Mouse (Mus musculus) lung, adult 2 months (tissue): ENCODE data around the gene Cst7.

Experiments used
- CTCF ChIP-seq: fragments of 200-500 bp; IDR thresholded peaks from 2 replicates; pipeline ENCODE4 v1.5.1; 2011; ENCODE audit warnings: mild to moderate bottlenecking, low read length, control low read depth; ENCODE audit not compliant: insufficient read depth
- POLR2A ChIP-seq: fragments of 200-500 bp; IDR thresholded peaks from 2 replicates; pipeline ENCODE4 v1.6.1; 2011; ENCODE audit warnings: low read depth, mild to moderate bottlenecking, control low read depth, low read length, borderline replicate concordance; ENCODE audit errors: extremely low read depth

- no peak for TF ChIP-seq CTCF
- TF ChIP-seq POLR2A, result no peak
These were observed 56.9 kb downstream of the Cst7 start for GRCm38 (mm10) chr2:150627140-150627539.
